ENCODE assay signal across 8 mouse cellular contexts in the genomic region with DNA sequence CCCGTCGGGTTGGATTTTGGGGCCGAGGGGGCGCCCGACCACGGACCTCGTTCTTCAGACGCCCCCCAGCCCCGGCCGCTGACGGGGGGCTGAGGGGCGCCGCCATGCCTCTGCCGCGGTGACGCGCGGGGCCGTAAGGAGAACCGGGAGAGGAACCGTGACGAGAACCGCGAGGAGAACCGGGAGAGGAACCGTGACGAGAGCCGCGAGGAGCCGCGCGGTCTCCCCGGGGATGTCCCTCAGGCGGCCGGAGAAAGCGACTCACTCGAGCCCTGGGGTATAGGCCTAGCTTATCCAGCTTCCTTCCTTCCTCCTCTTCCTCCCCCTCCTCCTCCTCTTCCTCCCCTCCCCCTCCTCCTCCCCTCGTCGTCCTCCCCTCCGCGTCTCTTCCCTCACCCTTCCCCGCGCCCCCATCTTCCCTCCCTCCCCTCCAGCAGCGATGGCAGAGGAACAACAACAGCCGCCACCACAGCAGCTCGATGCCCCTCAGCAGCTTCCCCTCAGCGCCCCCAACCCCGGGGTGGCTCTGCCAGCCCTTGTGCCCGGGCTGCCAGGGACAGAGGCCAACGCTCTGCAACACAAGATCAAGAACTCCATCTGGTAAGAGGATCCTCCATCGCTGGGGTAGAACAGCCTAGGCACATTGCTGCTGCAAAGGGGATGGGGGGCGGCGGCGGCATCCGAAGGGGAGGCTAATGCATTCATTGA. TPM values are rescaled to one million over a fixed set of nuclear protein-coding genes. Genes with fewer than 3 reads are reported as not detected.
DNase-seq lines count a peak whose midpoint lies in the region; ATAC-seq and TF ChIP-seq lines count a peak whose summit lies in the region.

No protein-coding gene starts in this region.

- peak overlapping the region; percentile 97 for H3K4me3 ChIP-seq in gastrocnemius, adult 2 months
- peak overlapping the region; percentile 93 for H3K4me3 ChIP-seq in hindbrain, postnatal 0 days (ENCODE audit: low read length)
- H3K4me3 ChIP-seq in megakaryocyte, embryonic 14.5 days (replicated peaks) = peak overlapping the region; percentile 96

- peak; percentile 8 for ATAC-seq in activated CD4-positive, CD25-positive, alpha-beta regulatory T cell, adult 4 months
- ATAC-seq in common myeloid progenitor, adult 5-6 weeks (replicated peaks; ENCODE audit: low read depth, poor library complexity, severe bottlenecking) = peak; percentile 14; the same call in 1 of the 2 replicates
- peak; percentile 54 for ATAC-seq in hindbrain, postnatal 0 days

- H3K36me3 ChIP-seq in hindbrain, postnatal 0 days (ENCODE audit: insufficient read depth, low read length) = no peaks in the 10 kb centered on the region
- H3K36me3 ChIP-seq in megakaryocyte, embryonic 14.5 days (replicated peaks; ENCODE audit: low read length) = no peaks in the 10 kb centered on the region

- peak overlapping the region; percentile 98 for H3K27ac ChIP-seq in gastrocnemius, adult 2 months
- H3K27ac ChIP-seq in hindbrain, postnatal 0 days = peak overlapping the region; percentile 100

- H3K9ac ChIP-seq in hindbrain, postnatal 0 days (replicated peaks; ENCODE audit: low read length) = peak overlapping the region; percentile 95

- no peak for TF ChIP-seq CTCF in gastrocnemius, adult 2 months (IDR thresholded peaks at IDR 0.05)
- TF ChIP-seq CTCF in hindbrain, postnatal 0 days (IDR thresholded peaks at IDR 0.05; ENCODE audit: low read depth) = no peak

- H3K27me3 ChIP-seq in hindbrain, postnatal 0 days (ENCODE audit: insufficient read depth, low read length) = no peaks in the 10 kb centered on the region
- H3K27me3 ChIP-seq in megakaryocyte, embryonic 14.5 days (replicated peaks) = no peaks in the 10 kb centered on the region

- intact Hi-C loops in gastrocnemius, adult 2 months (cut with DNase I) = loop anchor here (5.0 to 10.0 kb wide), 3 partner anchors 75 to 142 kb away; no protein-coding TSS in a partner anchor
- intact Hi-C loops in left cerebral cortex, postnatal 10 days (cut with DNase I) = loop anchor here (5.0 kb wide), 1 partner anchor 75 kb away; no protein-coding TSS in a partner anchor

- peak overlapping the region; percentile 60 for H3K4me2 ChIP-seq in hindbrain, postnatal 0 days (ENCODE audit: low read depth, low read length)

- 2% methylated on average over 44 of the region's 55 CpGs for WGBS in hindbrain, postnatal 0 days

- no peaks in the 10 kb centered on the region for H3K9me3 ChIP-seq in hindbrain, postnatal 0 days (ENCODE audit: low read length)
- H3K9me3 ChIP-seq in megakaryocyte, embryonic 14.5 days = no peaks in the 10 kb centered on the region

- no peaks in the 10 kb centered on the region for H3K4me1 ChIP-seq in hindbrain, postnatal 0 days (ENCODE audit: insufficient read depth, low read length)
- peaks cover 22% of the 10 kb centered on the region for H3K4me1 ChIP-seq in megakaryocyte, embryonic 14.5 days

- DNase-seq in gastrocnemius, adult 2 months = peak; percentile 79
- DNase-seq in hindbrain, postnatal 0 days (ENCODE audit: low spot score) = peak; percentile 77
- DNase-seq in left cerebral cortex, postnatal 10 days (ENCODE audit: extremely low spot score in 1 of 2, low spot score in 2 of 2) = peak; percentile 42 to 80
- peak; percentile 73 to 75 for DNase-seq in right cerebral cortex, postnatal 10 days (ENCODE audit: low spot score in 2 of 2)
- DNase-seq in urinary bladder, postnatal 14 days (ENCODE audit: low spot score) = peak; percentile 45

RNA-seq across cellular contexts. Expression of gene Rfx7, which starts 0.5 kb away (rescaled TPM):
- 10 to 100 TPM; 15.6 to 21.0 TPM for polyA plus RNA-seq in activated CD4-positive, CD25-positive, alpha-beta regulatory T cell, adult 4 months (2017; shearing (Covaris generic))
- total RNA-seq in common myeloid progenitor, adult 5-6 weeks (2017) = 35.1 and 46.2 TPM in 2 replicates
- 10 to 100 TPM; 18.9 to 19.2 TPM for total RNA-seq in gastrocnemius, adult 2 months (2021)
- 33.4 and 35.2 TPM in 2 replicates for total RNA-seq in hindbrain, postnatal 0 days (2014; rRNA removed)
- 11.9 and 12.5 TPM in 2 replicates for polyA plus RNA-seq in hindbrain, postnatal 0 days (2015; fragmentation: Nextera tagmentation; extraction: Ambion mirVana)
- total RNA-seq in left cerebral cortex, postnatal 10 days (2021) = 10 to 100 TPM; 35.0 to 37.4 TPM
- 4.0 and 5.3 TPM in 2 replicates for polyA plus RNA-seq in megakaryocyte, embryonic 14.5 days (2012; ENCODE audit: insufficient read depth, low replicate concordance)

RNA-seq across cellular contexts. Expression of gene Tex9, which starts 40.5 kb away (rescaled TPM):
- polyA plus RNA-seq in activated CD4-positive, CD25-positive, alpha-beta regulatory T cell, adult 4 months (2017; shearing (Covaris generic)) = 10 to 100 TPM in 1 of 2 experiments, 1 to 10 TPM in 1; 8.1 to 11.3 TPM
- total RNA-seq in common myeloid progenitor, adult 5-6 weeks (2017) = 39.8 and 53.3 TPM in 2 replicates
- total RNA-seq in gastrocnemius, adult 2 months (2021) = 1 to 10 TPM; 1.8 TPM
- total RNA-seq in hindbrain, postnatal 0 days (2014; rRNA removed) = 13.7 and 16.8 TPM in 2 replicates
- polyA plus RNA-seq in hindbrain, postnatal 0 days (2015; fragmentation: Nextera tagmentation; extraction: Ambion mirVana) = 41.9 and 44.8 TPM in 2 replicates
- total RNA-seq in left cerebral cortex, postnatal 10 days (2021) = 10 to 100 TPM; 12.5 to 13.2 TPM
- polyA plus RNA-seq in megakaryocyte, embryonic 14.5 days (2012; ENCODE audit: insufficient read depth, low replicate concordance) = 4.8 TPM in 1 of 2 replicates, not detected in the other

Comparison
In these comparisons a context has a peak if more than half of its experiments do, and no peak if none do; other contexts are left out.
1. Peak in every context shown above with its lines: DNase-seq, ATAC-seq, H3K4me3 ChIP-seq and H3K27ac ChIP-seq.